Mouse (Mus musculus): ENCODE data around the gene Hoxa11. TPM values are rescaled to one million over a fixed set of nuclear protein-coding genes. Genes with fewer than 3 reads are reported as not detected.

Gene Hoxa11
- polyA plus RNA-seq, 1 experiment from 2014 or later = not detected

DNA sequence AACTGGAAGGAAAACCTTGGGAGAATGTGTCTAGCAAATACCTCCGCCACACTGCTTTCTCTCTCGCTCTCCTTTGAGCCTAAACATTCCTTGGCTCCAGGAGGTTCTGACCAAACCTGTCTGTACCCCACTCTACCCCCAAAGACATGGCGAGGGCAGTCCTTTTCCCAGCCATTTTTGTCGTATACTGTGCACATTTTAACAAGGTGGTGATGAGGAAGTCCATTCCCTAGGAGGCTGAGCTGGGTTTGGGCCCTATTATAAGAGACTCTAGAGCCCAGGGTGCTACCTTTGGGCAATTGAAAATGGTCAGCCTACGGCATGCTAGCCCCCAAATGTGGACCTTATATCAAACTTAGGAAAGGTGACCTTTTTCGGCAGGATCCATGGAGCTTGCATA lies 9.7 kb downstream of the Hoxa11 start:
- no peak overlapping the region for H3K9ac ChIP-seq
- peaks cover 97% of the 10 kb centered on the region for H3K27me3 ChIP-seq
- H3K4me3 ChIP-seq = no peak overlapping the region
- no peak for ATAC-seq (replicated peaks; ENCODE audit: insufficient number of reproducible peaks, insufficient read depth, low FRiP score, low read depth)
- H3K36me3 ChIP-seq = no peaks in the 10 kb centered on the region
- 23% methylated on average over 6 of the region's 6 CpGs for WGBS
- no peak overlapping the region for H3K4me2 ChIP-seq
- peaks cover 14% of the 10 kb centered on the region for H3K4me1 ChIP-seq (replicated peaks)
- H3K27ac ChIP-seq = no peak overlapping the region
- H3K9me3 ChIP-seq (replicated peaks) = no peaks in the 10 kb centered on the region

DNA sequence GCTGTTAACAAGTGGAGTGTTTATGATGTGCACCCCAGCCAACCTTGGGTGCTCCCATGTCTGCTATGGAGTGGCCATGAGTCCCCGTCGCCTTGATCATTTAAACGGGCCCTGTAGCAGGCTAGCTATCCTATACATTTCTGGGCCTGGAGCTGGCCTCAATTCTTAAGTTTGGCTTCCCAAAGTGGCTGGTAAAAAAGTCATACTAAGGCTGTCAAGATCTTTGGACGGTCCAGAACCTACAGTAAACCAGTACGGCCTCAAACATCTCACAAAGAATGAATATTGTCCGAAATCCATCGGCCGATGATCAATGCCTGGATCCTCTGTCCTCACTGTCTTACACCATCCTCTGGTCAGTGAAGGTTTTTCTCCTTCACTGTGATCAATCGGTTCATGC lies 10.3 kb downstream of the Hoxa11 start:
- Histone ChIP-seq H3K4me1 (replicated peaks) (peaks cover 18% of the 10 kb centered on the region), H3K27me3 (peaks cover 97% of the 10 kb centered on the region), H3K36me3 (no peaks in the 10 kb centered on the region), H3K9ac (no peak overlapping the region), H3K9me3 (replicated peaks) (no peaks in the 10 kb centered on the region), H3K4me3 (no peak overlapping the region), H3K27ac (no peak overlapping the region), H3K4me2 (no peak overlapping the region)
- no peak for ATAC-seq (replicated peaks; ENCODE audit: insufficient number of reproducible peaks, insufficient read depth, low FRiP score, low read depth)
- WGBS = 31% methylated on average over 9 of the region's 9 CpGs

DNA sequence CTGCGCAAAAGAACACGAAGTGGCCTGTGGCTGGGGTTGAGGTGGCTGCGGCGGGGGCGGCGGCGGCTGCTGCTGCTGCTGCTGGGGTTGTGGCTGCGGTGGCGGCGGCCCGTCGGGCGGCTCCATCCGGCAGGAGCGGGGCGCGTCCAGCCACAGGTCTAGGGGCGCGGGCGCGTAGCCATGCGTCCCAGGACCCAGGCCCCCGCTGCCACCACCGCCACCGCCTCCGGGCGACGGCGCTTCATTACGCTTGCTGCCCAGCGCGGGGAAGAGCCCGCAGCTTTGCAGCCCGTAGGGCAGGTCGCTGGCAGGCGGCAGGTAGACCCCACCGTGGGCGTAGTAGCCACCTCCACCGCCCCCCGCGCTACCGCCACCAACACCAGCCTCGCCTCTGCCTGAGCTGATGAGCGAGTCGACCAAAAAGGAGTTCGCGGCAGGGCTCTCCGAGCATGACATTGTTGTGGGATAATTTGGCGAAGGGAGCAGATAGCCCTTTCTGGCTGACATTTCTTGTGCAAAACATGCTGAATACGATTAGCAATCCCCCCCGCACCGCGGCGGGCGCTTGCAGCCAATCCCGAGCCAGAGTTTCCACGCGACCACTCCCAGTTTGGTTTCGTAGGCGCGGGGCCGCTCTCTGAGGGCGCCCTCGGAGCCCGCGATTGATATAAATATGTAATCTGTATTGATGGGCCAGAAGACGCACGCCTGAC lies 11.0 kb downstream of the Hoxa11 start:
- Histone ChIP-seq H3K4me1 (replicated peaks) (peaks cover 14% of the 10 kb centered on the region), H3K4me2 (peak overlapping the region; percentile 29; the same call in 1 of the 2 replicates), H3K27ac (no peak overlapping the region), H3K27me3 (peaks cover 97% of the 10 kb centered on the region), H3K9me3 (replicated peaks) (no peaks in the 10 kb centered on the region), H3K9ac (no peak overlapping the region), H3K36me3 (no peaks in the 10 kb centered on the region), H3K4me3 (peak overlapping the region; percentile 21)
- WGBS = 2% methylated on average over 68 of the region's 68 CpGs
- no peak for ATAC-seq (replicated peaks; ENCODE audit: insufficient number of reproducible peaks, insufficient read depth, low FRiP score, low read depth)

DNA sequence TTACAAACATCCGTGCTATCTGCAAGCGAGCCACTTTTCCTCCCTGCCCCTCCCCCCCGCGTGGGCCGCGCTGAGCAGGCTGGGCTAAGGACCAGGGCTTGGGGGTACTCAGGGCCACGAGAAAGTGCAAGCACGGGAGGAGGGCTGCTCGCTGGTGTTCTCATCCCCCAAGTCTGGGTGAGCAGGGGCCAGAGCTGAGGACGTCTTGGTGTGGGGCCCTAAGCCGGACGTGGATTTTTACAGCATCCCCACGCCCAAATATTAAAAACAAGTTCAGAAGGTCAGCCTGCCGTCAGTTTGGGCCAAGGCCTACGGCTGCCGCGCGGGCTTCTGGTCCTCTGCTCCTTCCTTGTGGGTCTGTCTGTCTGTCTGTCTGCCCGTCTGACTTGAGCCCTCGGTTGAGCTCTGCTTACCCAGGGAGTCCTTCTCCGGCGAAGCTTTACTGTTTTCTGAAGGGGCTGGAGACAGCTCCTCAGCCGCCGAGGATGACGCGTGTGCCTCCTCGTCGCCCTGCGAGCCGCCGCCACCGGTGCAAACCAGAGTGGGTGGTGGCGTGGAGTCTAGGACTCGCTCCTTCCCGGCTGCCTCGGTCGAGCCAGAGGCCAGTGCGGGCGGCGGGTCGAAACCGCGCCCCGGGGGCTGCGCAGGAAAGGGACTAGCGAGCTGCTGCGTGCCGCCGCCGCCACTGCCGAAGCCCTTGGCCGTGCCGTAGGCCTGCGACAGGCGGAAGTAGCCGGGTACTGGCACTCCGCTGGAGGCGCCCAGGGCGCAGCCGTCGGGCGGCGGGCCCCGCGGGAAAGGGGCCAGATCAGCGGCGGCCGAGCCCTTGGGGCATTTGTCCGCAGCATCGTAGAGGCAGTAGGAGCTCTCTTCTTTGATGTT lies 11.8 kb downstream of the Hoxa11 start:
- ATAC-seq (replicated peaks; ENCODE audit: insufficient number of reproducible peaks, insufficient read depth, low FRiP score, low read depth) = 0 out of 2 replicates have a peak, but pooled peaks have one; percentile 33
- Histone ChIP-seq H3K4me2 (peak overlapping the region; percentile 29; the same call in 1 of the 2 replicates), H3K27me3 (peaks cover 98% of the 10 kb centered on the region), H3K9me3 (replicated peaks) (no peaks in the 10 kb centered on the region), H3K27ac (no peak overlapping the region), H3K4me1 (replicated peaks) (peaks cover 14% of the 10 kb centered on the region), H3K9ac (no peak overlapping the region), H3K36me3 (no peaks in the 10 kb centered on the region), H3K4me3 (peak overlapping the region; percentile 21)
- 2% methylated on average over 70 of the region's 70 CpGs for WGBS

DNA sequence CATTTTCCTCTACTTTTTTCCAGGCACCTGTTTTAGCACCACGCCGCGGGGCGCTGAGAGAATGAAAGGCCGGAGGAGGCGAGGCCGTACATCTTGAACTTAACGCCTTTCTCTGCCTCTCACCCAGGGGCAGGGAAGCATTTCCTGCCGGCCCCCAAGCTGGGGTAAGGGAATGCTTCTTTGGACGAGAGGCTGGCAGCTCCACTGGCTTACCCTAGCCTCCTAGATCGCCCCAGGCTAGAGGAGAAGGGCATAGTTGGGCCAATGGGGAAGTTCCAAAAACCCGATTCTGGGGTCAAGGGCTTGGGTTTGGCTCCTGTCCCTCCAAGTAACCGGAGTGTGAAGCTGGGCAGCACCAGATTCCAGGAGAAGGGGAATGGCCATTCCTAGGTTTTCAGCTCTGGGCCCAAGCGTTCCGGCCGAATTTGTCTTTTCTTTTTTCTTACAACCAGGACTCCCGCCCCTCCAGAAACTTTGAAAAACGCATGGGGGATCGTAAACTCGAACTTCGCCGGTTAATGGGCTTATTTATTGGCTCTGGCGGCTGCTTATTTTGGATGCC lies 12.5 kb downstream of the Hoxa11 start:
- Histone ChIP-seq H3K27me3 (peaks cover 97% of the 10 kb centered on the region), H3K4me3 (no peak overlapping the region), H3K4me1 (replicated peaks) (peaks cover 14% of the 10 kb centered on the region), H3K9me3 (replicated peaks) (no peaks in the 10 kb centered on the region), H3K4me2 (no peak overlapping the region), H3K27ac (no peak overlapping the region), H3K36me3 (no peaks in the 10 kb centered on the region), H3K9ac (no peak overlapping the region)
- 3% methylated on average over 23 of the region's 23 CpGs for WGBS
- no peak for ATAC-seq (replicated peaks; ENCODE audit: insufficient number of reproducible peaks, insufficient read depth, low FRiP score, low read depth)

DNA sequence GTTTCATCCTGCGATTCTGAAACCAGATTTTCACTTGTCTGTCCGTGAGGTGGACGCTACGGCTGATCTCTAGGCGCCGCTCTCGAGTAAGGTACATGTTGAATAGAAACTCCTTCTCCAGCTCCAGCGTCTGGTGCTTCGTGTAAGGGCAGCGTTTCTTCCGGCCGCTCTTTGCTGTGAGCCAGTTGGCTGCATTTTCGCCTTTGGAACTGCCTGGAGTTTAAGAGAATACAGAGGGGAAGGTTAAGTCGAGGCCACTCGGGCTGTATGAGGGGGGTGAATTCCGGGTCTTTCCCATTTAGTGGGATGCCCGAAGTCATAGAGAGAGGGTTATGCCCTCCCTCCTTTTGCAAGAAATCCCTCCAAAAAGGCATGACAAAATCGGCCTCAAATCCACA lies 13.0 kb downstream of the Hoxa11 start:
- H3K4me1 ChIP-seq (replicated peaks) = peaks cover 14% of the 10 kb centered on the region
- H3K27me3 ChIP-seq = peaks cover 96% of the 10 kb centered on the region
- WGBS = 2% methylated on average over 18 of the region's 18 CpGs
- H3K36me3 ChIP-seq = no peaks in the 10 kb centered on the region
- no peaks in the 10 kb centered on the region for H3K9me3 ChIP-seq (replicated peaks)
- no peak for ATAC-seq (replicated peaks; ENCODE audit: insufficient number of reproducible peaks, insufficient read depth, low FRiP score, low read depth)
- no peak overlapping the region for H3K4me3 ChIP-seq
- no peak overlapping the region for H3K27ac ChIP-seq
- 0 out of 2 replicates have a peak overlapping the region, but pooled peaks have one; percentile 4 for H3K4me2 ChIP-seq
- H3K9ac ChIP-seq = no peak overlapping the region

DNA sequence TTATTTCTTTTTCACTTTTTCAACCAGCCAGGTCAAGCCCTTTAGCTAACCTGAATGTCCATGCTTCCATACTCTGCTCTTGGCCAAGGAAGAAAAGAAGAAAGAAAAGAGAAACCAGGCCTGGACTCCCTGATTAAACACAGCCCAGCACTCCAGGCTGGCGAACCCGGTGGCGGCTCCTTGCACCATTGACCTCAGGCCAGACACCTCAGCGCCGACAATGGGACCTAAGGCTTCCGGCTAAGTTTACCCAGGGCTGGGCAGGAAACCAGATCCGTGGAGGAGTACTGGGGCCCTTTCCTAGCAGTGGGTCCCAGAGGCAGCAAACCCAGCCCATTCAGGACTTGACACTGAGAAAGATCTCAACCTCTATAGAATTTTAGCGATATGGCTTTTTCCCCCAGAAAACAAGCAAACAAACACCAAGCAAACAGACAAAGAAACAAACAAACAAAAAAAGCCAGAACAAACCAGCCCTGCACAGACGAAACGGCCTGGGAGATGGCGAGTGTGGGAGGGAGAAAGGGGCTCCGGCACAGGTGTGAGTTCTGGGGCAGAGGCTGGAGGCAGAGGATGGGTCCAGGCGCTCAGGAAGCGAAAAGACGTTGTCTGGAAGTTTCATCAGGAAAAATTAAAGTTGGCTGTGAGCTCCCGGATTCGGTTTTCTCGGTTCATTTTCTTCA lies 13.6 kb downstream of the Hoxa11 start:
- 2% methylated on average over 18 of the region's 18 CpGs for WGBS
- peaks cover 14% of the 10 kb centered on the region for H3K4me1 ChIP-seq (replicated peaks)
- H3K4me3 ChIP-seq = no peak overlapping the region
- H3K27me3 ChIP-seq = peaks cover 96% of the 10 kb centered on the region
- 0 out of 2 replicates have a peak overlapping the region, but pooled peaks have one; percentile 4 for H3K4me2 ChIP-seq
- H3K36me3 ChIP-seq = no peaks in the 10 kb centered on the region
- ATAC-seq (replicated peaks; ENCODE audit: insufficient number of reproducible peaks, insufficient read depth, low FRiP score, low read depth) = no peak
- H3K27ac ChIP-seq = no peak overlapping the region
- H3K9me3 ChIP-seq (replicated peaks) = no peaks in the 10 kb centered on the region
- no peak overlapping the region for H3K9ac ChIP-seq

DNA sequence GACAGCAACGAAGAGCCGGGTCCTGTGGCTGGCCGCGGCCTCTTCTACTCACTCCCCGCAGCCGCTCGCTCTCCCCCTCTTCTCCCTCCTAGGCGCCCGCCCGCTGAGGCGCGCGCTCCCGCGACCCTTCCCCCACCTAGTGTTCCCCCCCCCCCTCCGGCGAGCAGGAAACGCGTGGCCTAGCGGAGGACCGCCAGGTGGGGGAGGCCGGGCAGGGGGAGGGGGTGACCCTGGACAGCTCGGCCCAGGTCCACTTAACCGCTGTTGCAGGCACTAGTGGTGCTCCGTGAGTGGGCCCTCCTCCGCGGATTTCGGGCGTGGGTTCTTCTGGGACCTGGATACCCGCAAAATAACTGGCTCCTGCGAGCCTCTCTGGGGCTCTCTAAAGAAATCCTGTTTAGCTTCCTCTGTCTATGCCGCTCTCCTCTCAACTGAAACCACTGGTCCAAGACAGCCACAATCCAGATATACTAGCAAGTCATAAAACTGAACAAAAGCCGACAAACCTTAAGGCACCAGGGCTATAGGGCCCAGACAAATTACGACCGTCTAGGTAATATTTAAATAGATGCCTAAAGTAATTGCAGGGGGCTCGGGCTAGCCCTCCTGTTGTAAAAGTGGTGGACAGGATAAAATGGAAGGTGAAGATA lies 15.0 kb downstream of the Hoxa11 start, which contains the start of gene Hoxa9:
Hoxa9 (minus strand) TSS at position 574 of the 650 bp plus-strand sequence.
- Histone ChIP-seq H3K4me2 (no peak within 1 kb of the TSS), H3K27ac (no peak within 1 kb of the TSS), H3K4me3 (peak within 1 kb of the TSS; percentile 5; the same call in 1 of the 2 replicates), H3K9ac (no peak within 1 kb of the TSS), H3K27me3 (peaks cover 96% of the 10 kb centered on the region), H3K9me3 (replicated peaks) (no peaks in the 10 kb centered on the region), H3K4me1 (replicated peaks) (peaks cover 17% of the 10 kb centered on the region), H3K36me3 (no peaks in the 10 kb centered on the region)
- WGBS = 1% methylated on average over 32 of the region's 36 CpGs
- ATAC-seq (replicated peaks; ENCODE audit: insufficient number of reproducible peaks, insufficient read depth, low FRiP score, low read depth) = no peak

DNA sequence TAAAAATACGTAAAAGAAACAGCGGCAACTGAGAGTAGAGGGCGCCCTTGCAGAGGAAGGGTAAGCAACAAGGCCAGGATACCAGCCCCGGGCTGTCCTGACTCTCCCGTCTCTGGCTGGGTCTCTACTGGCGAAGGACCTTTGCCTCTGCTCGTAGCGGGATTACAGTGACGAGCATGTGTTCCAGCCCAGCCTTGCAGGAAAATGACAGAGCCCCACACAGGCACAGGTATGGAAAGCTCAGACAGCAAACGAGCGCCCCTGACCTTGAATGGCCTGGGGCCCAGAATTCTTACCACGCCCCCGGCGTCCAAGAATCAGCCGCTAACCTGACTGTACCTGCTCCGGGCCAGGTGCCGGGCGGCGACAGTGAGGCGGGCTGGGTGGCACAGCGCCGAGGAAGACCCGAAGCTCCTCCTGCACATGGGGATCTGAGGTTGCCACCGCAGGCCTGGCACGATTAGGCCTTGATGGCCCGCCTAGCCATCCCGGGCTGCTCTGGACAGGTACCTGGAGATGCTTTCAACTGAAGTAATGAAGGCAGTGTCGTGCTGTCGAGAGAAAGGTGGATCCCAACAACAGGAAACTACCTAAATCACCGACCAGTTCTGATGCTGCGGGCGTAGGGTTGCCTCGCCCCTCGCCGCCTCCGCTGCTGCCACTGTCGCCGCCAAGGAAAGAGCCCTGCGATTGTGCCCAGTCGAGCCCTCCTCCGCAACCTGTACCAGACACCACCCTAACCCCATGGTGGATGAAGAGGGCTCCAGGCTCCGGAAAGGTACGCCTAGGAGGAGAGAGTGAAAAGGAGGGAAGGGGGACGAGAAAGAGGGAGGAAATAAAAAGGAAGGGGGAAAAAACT lies 15.8 kb downstream of the Hoxa11 start:
- no peak overlapping the region for H3K9ac ChIP-seq
- ATAC-seq (replicated peaks; ENCODE audit: insufficient number of reproducible peaks, insufficient read depth, low FRiP score, low read depth) = no peak
- H3K9me3 ChIP-seq (replicated peaks) = no peaks in the 10 kb centered on the region
- no peaks in the 10 kb centered on the region for H3K36me3 ChIP-seq
- H3K4me3 ChIP-seq = peak overlapping the region; percentile 5; the same call in 1 of the 2 replicates
- peaks cover 96% of the 10 kb centered on the region for H3K27me3 ChIP-seq
- no peak overlapping the region for H3K4me2 ChIP-seq
- WGBS = 2% methylated on average over 44 of the region's 44 CpGs
- H3K27ac ChIP-seq = no peak overlapping the region
- peaks cover 19% of the 10 kb centered on the region for H3K4me1 ChIP-seq (replicated peaks)

Measured in heart, embryonic 15.5 days (tissue).